Mouse (Mus musculus): ENCODE measurements at regions not wholly inside any gene's neighbourhood (a gene's known extent, or its start where the extent isn't known, plus 50 kb on each side); places are given as distances from the start of the nearest gene placed in this dataset.

DNA sequence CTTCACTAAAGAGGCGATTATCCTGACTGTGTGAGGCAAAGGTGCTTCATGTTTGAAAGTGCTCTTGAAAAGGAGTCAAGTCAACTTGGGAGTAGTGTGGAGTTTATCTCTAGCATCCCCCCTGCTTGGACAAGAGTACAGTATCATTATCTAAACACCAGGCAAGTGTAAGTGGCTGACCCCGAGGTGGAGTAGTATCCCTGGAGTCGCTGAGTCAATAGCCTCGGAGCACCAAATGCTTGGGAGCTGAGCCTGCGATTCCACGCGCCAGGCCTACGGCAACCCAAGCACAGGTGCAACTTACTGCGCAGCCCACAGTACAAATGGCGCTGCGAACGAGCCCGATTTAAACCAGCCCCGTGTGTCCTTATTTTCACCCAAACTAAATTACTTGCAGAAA, 75.4 kb upstream of the Meis1 start:
- TF ChIP-seq ZNF384 (IDR thresholded peaks at IDR 0.05; ENCODE audit: low read depth, low read length) (no peak), CHD2 (IDR thresholded peaks at IDR 0.05; ENCODE audit: low read depth, low read length) (no peak)

Data from ES-E14 (cell line).